Mouse (Mus musculus) spleen, postnatal 10 days (tissue): ENCODE measurements around the gene Cblb.

Source experiments
- DNase-seq, 2 experiments: peaks; one replicate each; pipeline ENCODE4 v3.0.0; 2021 to 2022; ENCODE audit warnings: low spot score in 2 of 2

Cblb gene

DNA sequence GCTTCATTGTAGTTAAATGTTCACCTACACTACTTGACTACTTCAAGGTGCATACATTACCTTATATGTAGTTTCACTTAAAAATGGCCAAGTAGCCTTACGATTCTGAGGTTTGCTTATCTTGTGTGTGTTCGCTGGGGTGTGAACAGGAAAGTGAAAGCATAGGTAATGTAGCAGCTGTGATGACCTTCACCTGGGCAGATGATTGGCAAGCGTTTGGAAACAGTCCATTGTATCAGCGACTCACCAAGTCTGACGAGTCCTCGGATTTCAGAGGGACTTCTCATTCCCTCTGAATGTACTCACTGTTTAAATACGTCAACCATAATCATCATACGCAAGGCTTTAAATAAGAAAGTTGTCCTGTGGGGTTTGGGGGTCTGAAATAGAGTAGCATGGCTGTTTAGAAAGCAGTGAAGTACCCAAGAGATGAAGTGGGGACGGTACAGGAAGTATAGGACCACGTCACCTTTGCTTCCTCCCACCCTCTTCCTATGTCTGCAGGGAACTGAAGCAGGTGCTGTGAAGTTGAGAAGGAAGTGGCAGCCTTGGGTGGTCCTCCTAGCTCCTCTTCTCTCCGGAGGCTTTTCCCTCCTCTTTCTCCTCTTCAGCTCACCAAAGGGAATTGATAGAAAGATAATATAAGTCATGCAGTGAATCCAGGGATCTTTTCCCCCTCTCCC is 101.9 kb downstream of the Cblb start:
- DNase-seq: no peak

DNA sequence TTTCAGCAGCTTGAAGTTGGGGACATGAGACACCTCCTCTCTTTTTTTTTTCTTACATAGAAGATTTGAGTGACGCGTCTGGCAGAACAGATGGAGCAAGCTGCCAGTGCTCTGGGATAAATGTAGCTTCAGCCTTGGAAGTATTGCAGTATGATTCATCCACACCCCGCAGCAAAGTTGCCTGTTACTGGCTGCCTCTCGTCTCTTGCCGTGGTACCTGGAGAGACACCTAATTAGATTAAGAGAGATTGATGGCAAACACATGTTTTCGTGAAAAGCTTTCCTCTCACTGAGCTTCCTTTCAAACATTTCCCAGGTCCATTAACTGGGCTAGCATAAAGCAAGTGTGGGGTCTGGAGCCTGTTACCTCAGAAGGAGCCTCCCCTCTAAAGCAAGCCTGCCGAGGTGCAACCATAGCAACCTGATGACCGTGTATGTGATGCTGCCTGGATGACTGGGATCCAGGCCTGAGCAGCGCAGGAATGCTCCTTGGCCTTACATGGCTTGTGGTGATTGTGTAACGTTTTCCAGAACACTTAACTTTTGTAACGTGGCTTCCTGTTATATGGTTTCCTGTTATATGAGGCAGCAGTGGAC is 103.7 kb downstream of the Cblb start:
- no peak for DNase-seq

- no peak for DNase-seq
Measured at GRCm38 (mm10) chr16:52135689-52136390, 104.8 kb downstream of the Cblb start.

DNA sequence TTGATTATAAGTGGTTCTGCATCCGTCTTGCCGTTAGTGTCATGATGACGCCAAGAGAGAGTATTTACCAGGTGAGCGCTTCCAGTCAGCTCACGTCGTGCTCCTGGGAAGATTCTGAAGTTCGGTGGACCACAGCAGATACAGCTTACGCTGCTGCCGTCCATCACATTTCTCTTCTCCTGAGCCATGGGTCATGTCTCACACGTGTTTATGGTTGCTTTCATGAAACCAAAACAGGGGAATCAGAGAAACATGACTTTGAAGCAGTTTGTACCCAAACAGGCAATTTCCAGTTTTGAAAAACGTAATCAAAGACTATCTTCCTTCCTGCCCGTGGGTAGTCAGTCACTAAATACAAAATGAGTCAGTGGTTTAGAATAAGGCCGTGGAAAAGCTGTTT is 112.1 kb downstream of the Cblb start:
- no peak for DNase-seq

- DNase-seq: no peak
Measured at GRCm38 (mm10) chr16:52143818-52144217, 112.8 kb downstream of the Cblb start.

DNA sequence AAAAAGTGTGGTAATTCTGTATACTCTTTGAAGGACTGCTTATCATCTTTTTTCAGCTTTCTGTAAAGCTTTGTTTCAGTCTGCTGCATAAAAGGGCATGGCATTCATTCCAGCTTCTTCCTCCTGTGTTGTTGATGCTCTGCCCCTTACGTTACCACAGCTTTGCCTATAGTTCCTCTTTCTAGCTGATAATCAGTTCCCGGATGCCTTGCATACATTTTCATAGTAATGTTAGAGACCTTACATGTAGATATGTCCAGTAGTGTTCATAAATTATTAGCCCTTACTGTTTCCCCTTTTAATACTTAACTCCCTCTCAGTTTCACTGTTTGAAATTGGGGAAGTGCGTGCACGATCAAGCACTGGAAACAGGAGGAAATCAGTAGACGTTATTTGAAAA is 113.8 kb downstream of the Cblb start:
- no peak for DNase-seq

DNA sequence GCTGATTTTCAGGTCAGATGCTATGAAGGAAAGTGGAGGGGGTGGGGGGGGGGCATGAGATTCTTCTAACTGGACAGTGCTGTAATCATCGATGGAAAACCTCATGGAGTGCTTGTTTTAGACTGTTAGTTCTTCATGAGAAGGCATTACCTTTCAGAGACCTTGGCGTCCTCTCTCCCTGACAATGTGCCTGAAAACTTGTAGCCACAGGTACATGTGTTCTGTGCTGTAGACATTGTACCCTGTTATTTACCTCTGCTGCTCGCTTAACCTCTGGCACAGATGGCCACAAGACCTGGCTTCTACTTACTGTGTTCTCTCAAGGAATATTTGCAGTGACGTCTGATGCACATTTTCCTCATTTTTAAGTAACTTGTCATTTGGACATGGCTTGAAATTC is 114.5 kb downstream of the Cblb start:
- DNase-seq: no peak

DNA sequence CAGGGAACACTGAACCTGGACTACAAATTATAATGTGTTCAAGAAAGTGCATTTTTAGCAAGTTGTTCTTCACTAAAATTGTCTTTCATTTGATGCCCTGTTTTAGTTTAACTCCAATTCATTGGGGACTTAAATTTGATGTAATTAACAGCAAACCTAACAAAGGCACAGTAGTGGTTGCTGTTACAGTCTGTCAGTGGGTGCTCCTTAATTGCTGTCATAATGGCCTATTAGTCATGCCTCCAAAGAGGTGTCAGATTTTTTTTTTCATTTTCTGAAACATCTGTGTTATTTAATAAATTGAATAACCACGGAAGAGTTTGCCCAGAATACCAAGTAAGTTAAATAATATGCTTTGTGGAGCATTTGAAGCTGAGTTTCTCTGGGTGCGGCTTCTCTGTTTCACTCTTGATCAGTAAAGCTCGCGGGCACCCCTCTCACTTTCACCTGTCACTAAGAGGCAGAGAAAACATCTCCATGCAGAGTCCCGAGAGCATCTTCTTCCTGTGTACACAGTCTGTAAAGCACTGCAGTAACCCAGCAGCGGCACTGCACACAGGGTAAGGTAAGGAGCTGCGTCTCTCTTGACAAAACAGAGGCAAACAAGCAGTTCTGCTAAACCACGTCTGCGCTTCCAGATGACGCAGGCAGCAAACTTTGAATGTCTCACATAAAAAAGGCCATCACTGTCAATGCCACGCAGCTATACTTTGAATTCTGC is 116.1 kb downstream of the Cblb start:
- DNase-seq: peak in 1 of 2 experiments; percentile 44

DNA sequence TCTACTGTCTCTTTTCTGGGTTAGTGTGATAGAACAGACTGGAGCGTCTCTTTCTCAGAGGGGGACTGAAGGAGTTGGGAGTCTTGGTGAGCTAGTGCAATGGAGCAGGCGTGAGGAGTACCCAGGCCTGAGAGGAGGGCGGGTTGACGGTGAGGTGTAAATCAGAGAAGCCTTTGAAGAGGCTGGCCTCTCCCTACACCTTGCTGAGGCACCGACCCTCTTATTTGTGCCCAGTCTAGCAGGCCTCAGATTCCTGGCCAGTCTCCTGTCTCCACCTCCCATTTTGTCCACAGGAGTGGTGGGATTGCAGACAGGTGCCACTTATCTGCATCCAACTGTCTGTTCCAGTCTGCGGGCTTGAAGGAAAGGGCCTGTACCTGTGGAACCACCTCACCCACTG is 117.0 kb downstream of the Cblb start:
- no peak for DNase-seq

DNA sequence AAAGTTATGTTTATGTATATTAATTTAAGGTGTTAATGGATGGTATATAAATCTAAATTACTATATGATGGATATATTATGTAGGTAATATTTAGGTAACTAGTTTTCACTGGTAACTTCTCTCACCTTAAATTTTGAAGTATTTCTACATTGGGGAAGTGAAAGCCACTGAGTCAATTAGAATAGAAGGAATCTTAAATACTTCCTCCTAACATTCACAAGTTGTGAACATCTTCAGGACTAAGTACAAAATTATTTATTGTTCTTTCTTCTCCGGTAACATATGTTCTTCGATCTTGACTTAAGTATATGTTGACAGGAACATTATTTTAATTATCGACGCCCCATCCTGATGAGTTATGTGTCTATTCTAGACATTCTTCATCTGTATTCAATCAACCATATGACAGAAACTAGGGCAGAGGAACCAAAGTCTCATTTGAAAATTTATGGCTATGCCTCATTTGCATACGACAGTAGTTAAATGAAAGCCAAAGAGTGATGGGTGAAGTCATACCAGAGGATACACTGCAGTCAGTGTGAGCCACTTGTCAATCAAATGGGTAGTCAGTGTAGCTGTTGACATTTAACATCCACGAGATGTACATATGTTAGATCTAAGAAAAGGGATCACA is 118.2 kb downstream of the Cblb start:
- DNase-seq: no peak

DNA sequence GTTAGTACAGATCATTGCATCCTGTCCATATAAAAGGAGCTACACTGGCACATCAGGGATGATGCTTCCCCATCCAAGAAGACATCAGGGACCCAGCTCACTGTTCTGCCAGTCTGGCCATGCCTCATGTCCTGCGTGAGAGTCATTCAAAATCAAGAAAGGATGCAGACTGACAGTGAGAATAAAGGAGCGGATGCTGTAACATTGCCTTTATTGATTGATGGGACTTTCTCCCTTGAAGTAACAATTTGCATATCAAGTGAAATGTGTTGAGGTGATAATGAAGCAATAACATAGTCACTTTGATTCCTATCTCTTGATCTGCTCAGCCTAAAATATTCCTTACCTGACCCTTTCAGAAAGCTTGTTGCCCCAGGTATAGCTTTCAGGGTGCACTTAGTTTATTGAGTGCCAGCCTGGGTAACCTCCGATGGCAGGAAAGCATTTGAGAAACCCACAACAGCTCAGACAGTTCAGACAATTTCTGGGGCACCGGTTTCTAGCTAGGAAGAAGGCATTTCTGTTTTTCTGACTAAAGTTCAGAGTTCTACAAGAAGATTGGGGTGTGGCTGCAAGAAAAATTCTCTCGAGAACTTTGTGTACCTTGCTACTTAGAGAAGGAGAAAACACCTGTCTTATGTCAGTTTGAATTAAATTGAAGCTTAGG is 124.1 kb downstream of the Cblb start:
- DNase-seq: no peak

GRCm38 (mm10) chr16:52159958-52160504 is 129.0 kb downstream of the Cblb start:
- DNase-seq: no peak

DNA sequence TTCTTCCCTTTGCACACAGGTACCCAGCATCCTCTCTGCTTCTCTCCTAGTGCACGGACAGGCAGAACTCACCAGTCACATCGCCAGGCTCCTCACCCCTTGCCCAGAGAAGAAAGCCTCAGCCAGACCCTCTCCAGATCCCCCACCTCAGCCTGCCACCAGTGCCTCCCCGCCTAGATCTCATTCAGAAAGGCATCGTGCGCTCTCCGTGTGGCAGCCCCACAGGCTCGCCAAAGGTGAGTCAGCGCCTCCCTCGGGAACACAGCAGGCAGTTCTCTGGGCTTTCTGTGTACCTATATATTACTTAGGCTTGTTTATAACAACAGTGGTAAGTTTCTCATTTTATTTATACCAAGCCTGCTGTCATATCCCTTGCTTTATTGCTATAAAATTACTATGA is 133.2 kb downstream of the Cblb start:
- no peak for DNase-seq

GRCm38 (mm10) chr16:52173253-52173652 is 142.2 kb downstream of the Cblb start:
- no peak for DNase-seq

DNA sequence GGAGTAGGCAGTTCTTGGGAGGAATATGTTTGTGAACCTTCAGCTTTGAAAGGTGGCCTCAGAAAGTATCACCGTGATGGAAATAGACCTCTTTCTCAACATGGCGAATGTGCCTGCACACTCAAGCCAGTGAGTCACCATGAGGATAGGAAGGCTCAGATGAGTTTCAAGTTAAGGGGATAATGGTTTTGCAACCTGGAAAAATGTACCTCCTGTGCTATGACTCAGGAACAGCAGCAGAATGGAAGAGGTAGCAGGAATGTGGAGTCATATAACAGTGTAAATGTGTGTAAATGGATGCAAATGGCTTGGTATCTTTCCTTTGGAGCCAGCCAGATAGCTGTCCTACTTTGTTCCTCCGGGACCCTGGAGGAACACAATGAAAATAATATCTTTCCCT is 148.8 kb downstream of the Cblb start:
- no peak for DNase-seq

- peak in 1 of 2 experiments; percentile 29 for DNase-seq
Measured at GRCm38 (mm10) chr16:52182057-52182456, 151.0 kb downstream of the Cblb start.

DNA sequence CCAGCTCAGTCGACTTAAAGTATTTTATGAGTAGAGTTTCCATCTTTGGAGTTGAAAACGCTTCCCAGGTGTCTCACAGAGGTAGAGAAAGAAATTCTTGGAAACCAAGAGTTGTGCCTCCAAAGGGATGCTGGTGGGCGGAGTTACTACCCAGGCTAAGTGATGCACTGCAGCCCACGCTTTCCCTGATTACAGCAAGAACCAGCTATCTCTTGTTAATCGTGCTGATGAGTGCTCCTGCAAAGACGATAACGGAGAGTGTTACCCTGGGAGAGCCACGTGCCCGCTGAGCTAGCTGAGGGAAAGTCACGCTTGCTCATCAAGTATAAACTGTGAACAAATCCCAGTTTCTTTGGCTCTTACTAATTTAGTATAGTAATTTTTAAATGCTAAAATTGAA is 153.3 kb downstream of the Cblb start:
- DNase-seq: no peak

DNA sequence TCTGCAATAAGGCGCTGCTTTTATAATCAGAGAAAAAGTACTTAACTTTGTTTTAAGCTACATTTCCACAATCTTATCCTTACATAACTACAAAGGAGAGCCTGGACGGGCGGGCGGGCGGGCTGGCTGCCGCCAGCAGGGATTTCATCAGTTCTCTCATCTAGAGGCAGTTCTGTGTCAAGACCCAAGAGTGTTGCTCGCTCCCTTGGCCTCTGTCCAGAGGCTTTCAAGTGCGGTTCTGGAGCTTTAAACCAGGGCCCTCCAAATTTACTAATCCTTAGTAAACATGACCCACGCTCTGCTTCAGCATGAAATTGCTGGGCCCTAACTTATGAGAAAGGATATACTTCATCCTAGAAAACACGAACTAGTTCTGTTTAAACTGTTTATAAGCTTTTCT is 155.7 kb downstream of the Cblb start:
- no peak for DNase-seq

GRCm38 (mm10) chr16:52189103-52189502 is 158.1 kb downstream of the Cblb start:
- no peak for DNase-seq

- no peak for DNase-seq
Measured at GRCm38 (mm10) chr16:52190714-52191113, 159.7 kb downstream of the Cblb start.

- DNase-seq: no peak
Measured at GRCm38 (mm10) chr16:52194040-52194439, 163.0 kb downstream of the Cblb start.
